Mouse (Mus musculus) kidney, adult 2 months (tissue): Measurements from ENCODE around the gene Spx.

Experiments used
- CTCF ChIP-seq: fragments of 200-500 bp; conservative IDR thresholded peaks from 2 replicates; pipeline ENCODE4 v1.5.1; 2011; ENCODE audit warnings: low read depth, mild to moderate bottlenecking, control low read depth, low read length, moderate library complexity, mixed read lengths; ENCODE audit not compliant: insufficient read depth, insufficient read length
- POLR2A ChIP-seq: fragments of 200-500 bp; IDR thresholded peaks from one replicate; pipeline ENCODE4 v1.6.1; 2011; ENCODE audit warnings: low read depth, low read length, control low read depth

- TF ChIP-seq CTCF: no peak
- TF ChIP-seq POLR2A: no peak
These were observed 42.2 kb downstream of the Spx start for GRCm38 (mm10) chr6:142455314-142455996.
